Mouse (Mus musculus) splenic B cell, adult 2 months (primary cell): ENCODE measurements around the gene Elavl4.

Source experiments
- DNase-seq: peaks from one replicate; pipeline ENCODE4 v3.0.0-alpha.2; 2011; ENCODE audit warnings: low read depth, low spot score
- H3K27me3 ChIP-seq: 2 replicates; pipeline ENCODE4 v1.6.1; 2012; ENCODE audit warnings: mild to moderate bottlenecking, low read length, moderate library complexity, mixed read lengths; ENCODE audit not compliant: control insufficient read depth, poor library complexity, insufficient read depth, severe bottlenecking
- H3K36me3 ChIP-seq: 2 replicates; pipeline ENCODE4 v1.6.1; 2012; ENCODE audit warnings: mild to moderate bottlenecking, low read length, moderate library complexity, mixed read lengths; ENCODE audit not compliant: control insufficient read depth, poor library complexity, insufficient read depth, severe bottlenecking

Elavl4 gene

DNA sequence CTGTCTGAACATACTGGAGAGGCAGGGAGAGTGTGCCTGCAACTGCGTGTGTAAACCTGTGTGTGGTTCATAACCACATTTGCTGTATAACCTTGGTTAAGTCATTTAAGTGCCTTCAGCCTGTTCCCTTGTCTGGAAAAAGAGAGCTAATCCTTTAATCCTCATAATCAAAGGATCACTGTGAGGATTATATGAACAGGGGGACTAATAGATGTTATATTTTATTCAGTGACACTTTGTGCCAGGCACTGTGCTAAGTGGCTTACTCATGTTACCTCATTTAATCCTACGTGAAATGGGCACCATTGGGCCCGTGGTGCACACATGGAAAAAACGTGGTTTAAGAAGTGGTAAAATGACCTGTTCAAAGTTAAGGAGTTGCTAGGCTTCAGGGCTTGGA is 119.9 kb downstream of the Elavl4 start:
- DNase-seq, result no peak
- Histone ChIP-seq H3K27me3 (no peaks in the 10 kb centered on the region), H3K36me3 (no peaks in the 10 kb centered on the region)

DNA sequence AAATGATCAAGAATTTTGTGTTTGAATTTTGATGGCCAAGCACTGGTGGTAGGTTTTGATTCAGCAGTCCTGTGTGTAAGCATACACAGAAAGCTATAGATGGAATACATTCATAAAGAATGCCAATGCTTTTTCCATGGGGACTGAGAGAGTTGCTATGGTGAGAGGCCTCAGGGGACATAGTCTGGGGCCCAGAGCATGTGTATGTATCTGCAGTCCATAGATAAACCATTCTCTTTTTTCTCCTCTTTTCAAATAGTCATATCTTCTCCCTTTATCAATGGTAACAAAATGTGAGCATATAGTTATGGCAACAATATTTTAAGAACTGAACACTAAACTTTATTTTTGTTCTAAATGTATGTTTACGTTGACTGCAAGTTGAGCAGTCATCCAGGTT is 122.1 kb downstream of the Elavl4 start:
- no peaks in the 10 kb centered on the region for H3K27me3 ChIP-seq
- no peak for DNase-seq
- no peaks in the 10 kb centered on the region for H3K36me3 ChIP-seq

DNA sequence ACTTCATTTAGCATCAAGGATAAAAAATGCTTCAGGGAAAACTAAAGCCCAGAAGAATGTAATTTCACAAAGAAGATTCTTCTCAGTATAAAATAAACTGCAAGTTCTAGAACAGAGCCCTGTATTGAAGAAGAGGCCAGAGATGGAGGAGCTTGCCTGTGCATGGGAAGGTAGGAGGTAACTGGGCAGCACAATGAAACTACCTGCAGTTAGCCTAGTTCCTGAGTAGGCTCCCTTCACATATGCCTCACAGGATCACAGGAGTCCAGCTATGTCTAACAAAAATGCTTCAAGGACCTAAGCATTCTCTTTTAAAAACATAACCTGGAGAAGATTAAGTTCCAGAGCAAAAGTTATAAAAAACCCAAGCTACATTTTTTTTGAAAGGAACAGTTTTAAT is 122.5 kb downstream of the Elavl4 start:
- Histone ChIP-seq H3K36me3 (no peaks in the 10 kb centered on the region), H3K27me3 (no peaks in the 10 kb centered on the region)
- no peak for DNase-seq

DNA sequence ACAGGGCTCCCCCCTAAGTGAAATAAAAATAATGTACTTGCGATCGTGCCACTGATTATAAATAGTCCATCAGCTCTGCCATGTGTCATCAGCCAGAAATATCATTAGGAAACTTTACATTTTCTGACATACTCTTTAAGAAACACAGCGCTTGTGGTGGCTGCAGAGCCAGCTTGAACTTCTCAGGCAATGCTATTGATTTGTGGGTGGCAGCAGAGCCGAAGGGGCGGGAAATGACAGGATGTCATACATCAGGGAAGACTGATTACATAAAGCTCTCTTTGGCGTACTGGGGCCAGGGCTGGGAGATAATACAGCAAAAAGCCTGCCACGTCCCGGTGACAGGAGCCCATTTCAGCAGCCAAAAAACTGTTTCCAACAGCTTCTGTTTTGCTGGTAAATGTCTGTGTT is 124.1 kb downstream of the Elavl4 start:
- H3K36me3 ChIP-seq, result no peaks in the 10 kb centered on the region
- DNase-seq, result no peak
- H3K27me3 ChIP-seq, result no peaks in the 10 kb centered on the region

DNA sequence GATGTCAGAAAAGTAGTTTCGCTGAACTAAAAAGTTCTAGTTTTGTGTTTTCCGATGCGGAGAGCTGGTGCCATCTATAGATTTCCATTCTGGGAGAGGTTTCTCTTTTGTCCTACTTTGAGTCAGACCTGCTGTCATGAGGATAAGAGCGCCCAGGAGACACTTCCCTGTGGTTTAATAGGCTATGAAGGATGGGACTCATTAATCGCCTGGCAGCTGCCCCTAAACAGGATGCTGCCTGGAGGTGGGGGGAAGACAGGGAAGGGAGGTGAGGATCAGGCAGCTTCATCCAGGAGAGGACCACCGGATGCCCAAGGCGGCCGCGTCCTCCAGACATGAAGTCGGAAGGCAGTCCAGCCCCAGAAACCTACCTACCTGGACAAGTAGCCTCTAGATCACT is 126.2 kb downstream of the Elavl4 start:
- H3K27me3 ChIP-seq, result no peaks in the 10 kb centered on the region
- DNase-seq, result no peak
- H3K36me3 ChIP-seq, result no peaks in the 10 kb centered on the region

DNA sequence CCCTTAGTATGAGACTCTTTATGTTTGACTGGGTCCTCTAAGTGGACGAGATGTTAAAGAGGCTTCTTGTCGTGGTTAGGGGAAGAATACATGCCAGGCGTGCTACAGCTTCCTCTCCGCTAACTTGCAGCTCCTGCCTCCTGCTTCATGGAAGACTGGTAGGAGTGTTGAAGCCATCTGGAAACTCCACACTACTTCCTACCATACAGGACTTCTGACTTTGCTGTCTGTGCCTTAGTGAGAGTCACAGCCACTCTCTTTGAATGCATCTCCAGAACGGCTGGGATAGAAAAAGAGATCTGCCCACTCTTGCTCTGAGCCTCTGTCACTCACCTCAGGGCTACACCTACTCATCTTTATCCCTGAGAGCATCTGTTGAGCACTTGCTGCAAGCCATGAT is 132.9 kb downstream of the Elavl4 start:
- H3K36me3 ChIP-seq, result no peaks in the 10 kb centered on the region
- DNase-seq, result no peak
- H3K27me3 ChIP-seq, result no peaks in the 10 kb centered on the region

DNA sequence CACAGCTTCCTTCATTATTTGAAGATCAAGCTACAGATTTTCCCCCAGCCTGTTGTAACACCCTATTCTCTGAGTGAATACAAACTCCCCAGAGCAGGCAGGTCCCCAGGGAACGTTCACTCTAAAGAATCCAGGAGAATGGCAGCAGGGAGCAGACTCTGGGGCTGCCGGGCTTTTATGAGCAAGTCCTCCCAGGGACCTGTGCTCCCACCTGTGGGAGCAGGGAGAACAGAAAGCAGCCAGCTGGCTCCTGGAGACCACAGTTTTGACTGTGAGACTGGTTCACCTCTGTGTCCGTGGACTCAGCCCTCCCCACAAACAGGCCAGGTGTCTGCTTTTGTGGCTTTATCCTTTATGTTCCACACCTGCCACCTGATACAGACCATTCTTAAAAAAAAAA is 134.2 kb downstream of the Elavl4 start:
- no peaks in the 10 kb centered on the region for H3K27me3 ChIP-seq
- H3K36me3 ChIP-seq, result no peaks in the 10 kb centered on the region
- DNase-seq, result no peak

DNA sequence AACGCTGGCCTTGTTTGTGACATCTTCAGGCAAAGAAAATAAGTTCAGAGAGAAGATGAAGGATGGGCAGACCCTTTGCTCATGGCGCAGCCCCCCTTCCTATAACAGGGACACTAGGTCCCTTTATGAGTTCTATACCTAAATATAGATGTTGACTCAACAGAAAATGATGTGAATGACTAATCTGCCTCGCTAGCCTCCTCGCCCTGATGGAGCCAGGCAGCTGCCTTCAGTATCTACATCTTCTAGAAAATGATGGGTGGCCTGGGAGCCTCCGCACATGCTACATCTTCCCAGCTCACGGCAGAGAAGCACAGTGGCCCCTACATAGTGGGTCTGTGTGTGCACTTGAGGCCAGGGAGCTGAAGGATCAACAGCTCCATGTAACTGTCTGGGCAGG is 137.2 kb downstream of the Elavl4 start:
- DNase-seq, result no peak
- Histone ChIP-seq H3K27me3 (no peaks in the 10 kb centered on the region), H3K36me3 (no peaks in the 10 kb centered on the region)

DNA sequence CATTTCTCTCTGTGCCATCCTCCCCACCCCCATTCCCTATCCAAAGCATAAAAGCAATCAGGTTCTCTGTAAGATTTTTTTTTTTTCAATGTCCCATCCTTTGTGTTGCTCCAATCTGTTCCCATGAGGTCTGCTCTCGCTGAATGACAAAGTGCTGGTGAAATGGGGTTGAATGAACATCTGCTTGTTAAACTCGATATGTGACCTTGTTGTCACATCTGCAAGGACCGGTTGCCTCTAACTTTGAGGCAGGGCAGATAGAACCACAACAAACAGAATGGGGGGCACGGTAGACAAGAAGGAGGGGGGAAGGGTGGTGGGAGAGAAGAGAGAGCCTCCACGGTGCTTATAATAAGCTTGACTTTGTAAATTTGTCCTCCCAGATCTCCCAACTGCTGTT is 138.0 kb downstream of the Elavl4 start:
- Histone ChIP-seq H3K27me3 (no peaks in the 10 kb centered on the region), H3K36me3 (no peaks in the 10 kb centered on the region)
- no peak for DNase-seq

DNA sequence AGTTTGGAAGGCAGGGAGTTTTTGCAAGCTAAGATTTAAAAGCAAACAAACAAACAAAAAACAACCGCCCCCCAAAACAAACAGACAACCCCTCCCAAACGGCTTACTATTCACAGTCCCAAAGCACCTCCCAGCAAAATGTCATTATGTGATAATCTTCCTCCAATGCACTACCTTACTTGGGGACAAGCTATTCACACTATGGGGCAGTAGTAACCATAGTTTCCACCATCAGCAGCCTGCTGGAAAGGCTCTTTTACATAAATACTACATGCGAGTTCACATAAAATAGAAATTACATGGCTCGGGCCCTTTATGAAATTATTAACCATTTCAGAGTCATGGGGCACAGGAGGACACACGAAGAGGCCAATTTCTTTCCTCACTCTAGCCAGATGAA is 141.5 kb downstream of the Elavl4 start:
- H3K36me3 ChIP-seq, result no peaks in the 10 kb centered on the region
- DNase-seq, result no peak
- H3K27me3 ChIP-seq, result no peaks in the 10 kb centered on the region

DNA sequence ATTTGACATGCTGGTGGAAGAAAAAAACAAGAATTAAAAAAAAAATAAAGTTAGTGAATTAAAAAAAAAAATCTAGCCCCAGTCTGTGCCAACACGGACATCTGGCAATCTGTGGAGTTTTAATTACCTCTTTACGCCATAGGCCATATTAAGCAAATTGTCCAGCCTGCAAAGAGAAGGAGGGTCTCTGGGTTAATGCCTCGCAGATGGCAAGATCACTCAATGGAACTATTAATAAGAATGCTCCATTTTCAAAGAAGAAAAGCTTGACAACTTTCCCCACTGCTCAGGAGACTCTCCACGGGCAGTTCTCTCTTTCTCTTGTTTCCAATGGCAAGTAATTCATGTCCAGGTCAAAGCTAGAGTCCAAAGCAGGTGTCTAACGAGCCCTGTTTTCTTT is 142.1 kb downstream of the Elavl4 start:
- Histone ChIP-seq H3K27me3 (no peaks in the 10 kb centered on the region), H3K36me3 (no peaks in the 10 kb centered on the region)
- DNase-seq, result no peak

DNA sequence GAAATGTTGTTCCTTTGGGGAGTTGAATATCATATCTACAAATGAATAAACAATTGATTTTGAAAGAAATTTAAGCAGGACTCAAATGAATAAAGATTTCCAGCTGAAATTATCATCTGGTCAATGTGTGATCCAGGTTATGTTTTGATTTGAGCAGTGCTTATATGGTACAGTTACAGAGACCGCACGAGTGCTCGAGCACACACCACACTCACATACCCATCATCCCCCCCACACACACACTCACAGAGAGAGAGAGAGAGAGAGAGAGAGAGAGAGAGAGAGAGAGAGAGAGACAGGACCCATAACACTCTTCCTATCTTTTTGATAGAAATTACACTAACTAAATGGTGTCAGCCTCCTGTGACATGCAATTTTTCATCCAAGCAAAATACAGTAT is 150.0 kb downstream of the Elavl4 start:
- DNase-seq, result no peak
- H3K27me3 ChIP-seq, result no peaks in the 10 kb centered on the region
- no peaks in the 10 kb centered on the region for H3K36me3 ChIP-seq

DNA sequence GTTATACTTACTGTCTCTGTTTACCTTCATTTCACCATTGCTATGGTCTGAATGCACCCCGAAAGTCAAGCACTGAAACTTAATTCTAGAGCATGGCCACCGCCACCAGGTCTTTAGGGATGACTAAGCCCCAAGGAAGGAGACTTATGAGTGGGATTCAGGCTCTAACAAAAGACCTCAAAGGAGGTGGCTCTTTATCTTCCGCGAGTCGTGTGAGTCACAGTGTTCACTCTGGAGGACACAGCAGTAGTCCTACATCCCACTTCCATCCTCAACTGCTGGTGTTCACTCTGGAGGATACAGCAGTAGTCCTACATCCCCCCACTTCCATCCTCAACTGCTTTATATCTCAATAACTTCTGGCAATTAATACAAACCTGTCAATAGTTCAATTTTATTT is 151.8 kb downstream of the Elavl4 start:
- H3K36me3 ChIP-seq, result no peaks in the 10 kb centered on the region

DNA sequence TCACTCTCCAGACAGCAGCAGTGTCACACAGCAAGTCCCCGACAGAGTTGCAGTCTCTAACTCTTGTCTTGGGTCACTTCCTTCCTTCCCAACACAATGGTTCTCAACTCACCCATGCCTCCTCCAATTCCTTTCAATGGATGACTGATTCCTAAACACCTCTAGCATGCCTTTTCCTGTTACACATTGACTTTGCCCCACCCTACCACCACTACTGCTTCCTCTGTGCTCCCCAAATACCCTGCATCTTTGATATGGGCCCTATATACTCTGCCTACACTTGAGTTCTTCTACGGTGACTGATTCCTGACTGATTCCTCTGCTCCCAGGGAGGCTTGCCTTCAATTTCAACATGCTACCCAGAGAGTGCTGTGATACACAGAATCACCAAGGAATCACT is 153.1 kb downstream of the Elavl4 start:
- no peak for DNase-seq
- no peaks in the 10 kb centered on the region for H3K36me3 ChIP-seq
- H3K27me3 ChIP-seq, result no peaks in the 10 kb centered on the region

More for the DNA sequence above, 151.8 kb downstream of the Elavl4 start:
- H3K27me3 ChIP-seq, result no peaks in the 10 kb centered on the region
- no peak for DNase-seq

DNA sequence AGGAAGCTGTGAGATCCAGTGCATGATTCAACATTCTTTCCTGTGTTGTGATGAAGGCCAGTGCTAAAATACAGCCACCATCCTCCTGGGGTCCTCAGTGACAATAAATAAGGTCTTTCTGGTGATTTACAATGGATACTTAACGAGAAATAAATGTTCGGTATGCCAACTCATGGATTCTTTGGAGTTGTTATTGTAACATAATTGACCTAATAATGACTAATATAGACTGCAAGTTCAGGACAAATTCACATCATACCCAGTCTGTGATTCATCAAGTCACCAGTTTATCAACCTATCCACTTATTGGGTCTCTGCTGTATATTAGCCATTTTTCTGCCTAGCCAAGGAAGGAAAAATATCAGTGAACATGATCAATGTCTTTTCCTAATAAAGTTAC is 174.4 kb downstream of the Elavl4 start:
- H3K27me3 ChIP-seq, result no peaks in the 10 kb centered on the region
- no peak for DNase-seq
- H3K36me3 ChIP-seq, result no peaks in the 10 kb centered on the region

DNA sequence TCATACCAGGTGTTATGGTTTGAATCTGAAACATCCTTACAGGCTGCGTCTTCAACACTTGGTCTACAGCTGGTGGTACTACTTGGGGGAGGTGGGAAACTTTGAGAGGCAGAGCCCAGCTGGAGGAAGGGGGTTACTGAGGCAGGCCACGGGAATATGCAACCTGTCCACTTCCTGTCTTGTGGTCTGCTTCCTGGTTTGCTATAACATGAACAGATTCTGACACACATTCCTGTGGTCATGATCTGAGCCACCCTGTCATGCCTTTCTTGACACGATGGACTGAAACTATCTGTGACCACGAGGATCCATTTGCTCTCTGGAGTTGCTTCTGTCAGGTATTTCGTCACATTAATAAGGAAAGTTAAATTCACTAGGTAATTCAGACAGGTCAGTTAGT is 179.7 kb downstream of the Elavl4 start:
- Histone ChIP-seq H3K27me3 (no peaks in the 10 kb centered on the region), H3K36me3 (no peaks in the 10 kb centered on the region)
- DNase-seq, result no peak
